Mouse (Mus musculus) B cell, adult (primary cell): Measurements from ENCODE around the gene Bcat2. TPM values are rescaled to one million over a fixed set of nuclear protein-coding genes. Genes with fewer than 3 reads are reported as not detected.

ENCODE experiments used
- total RNA-seq: library from RNA; stranded (reverse); gene quantifications from 4 replicates; pipeline ENCODE4 v1.2.4, GENCODE M21; 2023; ENCODE audit not compliant: inconsistent age

Bcat2 gene
- total RNA-seq, result 27.1 to 39.9 TPM (median 32.9 TPM) in 4 replicates

GRCm38 (mm10) chr7:45570103-45570741 is at the start of gene Bcat2:
Bcat2 (plus strand) TSS chr7:45570153.

GRCm38 (mm10) chr7:45525809-45526473 is 44.0 kb upstream of the Bcat2 start, which contains the start of the genes Ppp1r15a and Plekha4:
Ppp1r15a (minus strand) TSS chr7:45526268.
Plekha4 (plus strand) TSS chr7:45526330.

GRCm38 (mm10) chr7:45554744-45555143 is 15.2 kb upstream of the Bcat2 start, which contains the start of gene Hsd17b14:
Hsd17b14 (plus strand) TSS chr7:45554893.

GRCm38 (mm10) chr7:45617042-45617695 is 47.2 kb downstream of the Bcat2 start, which contains the start of gene Fut1:
Fut1 (plus strand) TSS chr7:45617289.

GRCm38 (mm10) chr7:45621443-45621842 is 51.5 kb downstream of the Bcat2 start, which contains the start of gene Izumo1:
Izumo1 (plus strand) TSS chr7:45621811.

GRCm38 (mm10) chr7:45627261-45627660 is 57.3 kb downstream of the Bcat2 start, which contains the start of gene Rasip1:
Rasip1 (plus strand) TSS chr7:45627488.

Other genes starting within 250 kb of the Bcat2 start
- gene Trpm4, start 236.4 kb upstream of the Bcat2 start, total RNA-seq, result 5.9 to 13.0 TPM (median 9.1 TPM) in 4 replicates
- gene Hrc, start 234.9 kb upstream of the Bcat2 start, total RNA-seq, result not detected in 4 replicates
- 0.13 to 0.33 TPM (median 0.23 TPM) in 4 replicates for gene Ppfia3, start 203.1 kb upstream of the Bcat2 start, total RNA-seq
- 1.2 TPM in 1 of 4 replicates, not detected in the others for gene Lin7b, start 199.6 kb upstream of the Bcat2 start, total RNA-seq
- 574 to 602 TPM (median 590 TPM) in 4 replicates for gene Snrnp70, start 174.4 kb upstream of the Bcat2 start, total RNA-seq
- gene Kcna7, start 164.5 kb upstream of the Bcat2 start, total RNA-seq, result not detected in 4 replicates
- gene Ntf5, start 156.5 kb upstream of the Bcat2 start, total RNA-seq, result not detected in 4 replicates
- not detected in 4 replicates for gene Lhb, start 149.3 kb upstream of the Bcat2 start, total RNA-seq
- gene Gys1, start 135.3 kb upstream of the Bcat2 start, total RNA-seq, result 15.2 to 19.8 TPM (median 17.4 TPM) in 4 replicates
- 38.2 to 60.2 TPM (median 47.5 TPM) in 4 replicates for gene Ruvbl2, start 132.1 kb upstream of the Bcat2 start, total RNA-seq
- 648 to 704 TPM (median 682 TPM) in 4 replicates for gene Ftl1, start 110.3 kb upstream of the Bcat2 start, total RNA-seq
- gene Bax, start 103.3 kb upstream of the Bcat2 start, total RNA-seq, result 107 to 138 TPM (median 119 TPM) in 4 replicates
- not detected in 4 replicates for gene Tulp2, start 88.3 kb upstream of the Bcat2 start, total RNA-seq
- gene Gm45808, start 83.3 kb upstream of the Bcat2 start, total RNA-seq, result 0.77 to 1.8 TPM (median 0.98 TPM) in 4 replicates
- 2.9 to 3.9 TPM (median 3.5 TPM) in 4 replicates for gene Dhdh, start 81.3 kb upstream of the Bcat2 start, total RNA-seq
- gene Nucb1, start 59.7 kb upstream of the Bcat2 start, total RNA-seq, result 76.1 to 93.0 TPM (median 84.2 TPM) in 4 replicates
- gene Ppp1r15a, start 43.9 kb upstream of the Bcat2 start, total RNA-seq, result 1,362 to 1,471 TPM (median 1,417 TPM) in 4 replicates
- gene Plekha4, start 43.8 kb upstream of the Bcat2 start, total RNA-seq, result 0.83 to 4.6 TPM (median 2.2 TPM) in 4 replicates
- gene Hsd17b14, start 15.3 kb upstream of the Bcat2 start, total RNA-seq, result not detected in 4 replicates
- gene Fgf21, start 45.3 kb downstream of the Bcat2 start, total RNA-seq, result not detected in 4 replicates
- gene Fut1, start 47.1 kb downstream of the Bcat2 start, total RNA-seq, result not detected in 4 replicates
- gene Izumo1, start 51.7 kb downstream of the Bcat2 start, total RNA-seq, result not detected in 4 replicates
- 0.27 to 0.35 TPM in 2 of 4 replicates, not detected in the others for gene Rasip1, start 57.3 kb downstream of the Bcat2 start, total RNA-seq
- not detected in 4 replicates for gene Mamstr, start 69.8 kb downstream of the Bcat2 start, total RNA-seq
- not detected in 4 replicates for gene Fut2, start 96.2 kb downstream of the Bcat2 start, total RNA-seq
- 0.42 TPM in 1 of 4 replicates, not detected in the others for gene Ntn5, start 113.9 kb downstream of the Bcat2 start, total RNA-seq
- 0.27 TPM in 1 of 4 replicates, not detected in the others for gene Sec1, start 124.2 kb downstream of the Bcat2 start, total RNA-seq
- gene Car11, start 129.7 kb downstream of the Bcat2 start, total RNA-seq, result not detected in 4 replicates
- 17.8 to 20.5 TPM (median 19.0 TPM) in 4 replicates for gene Dbp, start 134.9 kb downstream of the Bcat2 start, total RNA-seq
- gene Rpl18, start 145.3 kb downstream of the Bcat2 start, total RNA-seq, result 2,003 to 2,338 TPM (median 2,227 TPM) in 4 replicates
- 30.8 to 37.6 TPM (median 33.8 TPM) in 4 replicates for gene Sphk2, start 147.8 kb downstream of the Bcat2 start, total RNA-seq
- gene Fam83e, start 151.1 kb downstream of the Bcat2 start, total RNA-seq, result 0.77 to 1.7 TPM (median 1.3 TPM) in 4 replicates
- not detected in 4 replicates for gene Spaca4, start 155.7 kb downstream of the Bcat2 start, total RNA-seq
- 0.19 to 0.27 TPM (median 0.21 TPM) in 3 of 4 replicates, not detected in the other for gene Lmtk3, start 213.6 kb downstream of the Bcat2 start, total RNA-seq
- gene Sult2b1, start 214.5 kb downstream of the Bcat2 start, total RNA-seq, result 1.3 to 1.9 TPM in 2 of 4 replicates, not detected in the others
- gene Cyth2, start 244.4 kb downstream of the Bcat2 start, total RNA-seq, result 136 to 151 TPM (median 143 TPM) in 4 replicates